Mouse (Mus musculus) midbrain, embryonic 13.5 days (tissue): ENCODE measurements at regions not wholly inside any gene's neighbourhood (a gene's known extent, or its start where the extent isn't known, plus 50 kb on each side); places are given as distances from the start of the nearest gene placed in this dataset.
A peak's percentile ranks its signal among the peaks of the same experiment; 100 is the strongest.

Experiments used
- ATAC-seq: fragments of 200-750 bp; cut with Nextera tagmentation; 2 replicates; pipeline ENCODE4 v1.8.0; 2017; ENCODE audit warnings: mild to moderate bottlenecking, moderate TSS enrichment, moderate library complexity
- H3K27ac ChIP-seq: fragments of 300-500 bp; sonication (generic); 2 replicates; pipeline ENCODE4 v1.5.1; 2015; ENCODE audit warnings: inconsistent platforms, mild to moderate bottlenecking, moderate library complexity
- H3K27me3 ChIP-seq: fragments of 300-500 bp; sonication (generic); 2 replicates; pipeline ENCODE4 v1.6.1; 2015; ENCODE audit warnings: mild to moderate bottlenecking, inconsistent platforms
- H3K36me3 ChIP-seq: fragments of 300-500 bp; sonication (generic); 2 replicates; pipeline ENCODE4 v1.6.1; 2015; ENCODE audit warnings: mild to moderate bottlenecking, inconsistent platforms
- H3K4me1 ChIP-seq: fragments of 300-500 bp; sonication (generic); replicated peaks from 2 replicates; pipeline ENCODE4 v1.6.1; 2015; ENCODE audit warnings: inconsistent platforms
- H3K4me2 ChIP-seq: fragments of 300-500 bp; sonication (generic); replicated peaks from 2 replicates; pipeline ENCODE4 v1.6.1; 2015; ENCODE audit warnings: moderate library complexity, mild to moderate bottlenecking, inconsistent platforms
- H3K4me3 ChIP-seq: fragments of 300-500 bp; sonication (generic); replicated peaks from 2 replicates; pipeline ENCODE4 v1.5.1; 2015; ENCODE audit warnings: mild to moderate bottlenecking, inconsistent platforms
- H3K9ac ChIP-seq: fragments of 300-500 bp; sonication (generic); replicated peaks from 2 replicates; pipeline ENCODE4 v1.6.1; 2015; ENCODE audit warnings: mild to moderate bottlenecking, inconsistent platforms
- H3K9me3 ChIP-seq: fragments of 300-500 bp; sonication (generic); 2 replicates; pipeline ENCODE4 v1.6.1; 2016; ENCODE audit warnings: mild to moderate bottlenecking, inconsistent platforms
- WGBS: fragments of 180-500 bp; shearing (Covaris S2); methylation state at CpG from one replicate; pipeline ENCODE4 v1.1.7; 2015; 5-methylcytosine and 5-hydroxymethylcytosine counted together

- Histone ChIP-seq H3K9ac (no peak overlapping the region), H3K27ac (no peak overlapping the region), H3K4me3 (no peak overlapping the region), H3K27me3 (no peaks in the 10 kb centered on the region), H3K36me3 (no peaks in the 10 kb centered on the region), H3K9me3 (no peaks in the 10 kb centered on the region), H3K4me2 (no peak overlapping the region), H3K4me1 (peaks cover 9% of the 10 kb centered on the region)
- 17% methylated on average over 4 of the region's 4 CpGs for WGBS
- ATAC-seq, result peak; percentile 55
Observed at GRCm38 (mm10) chr13:78717686-78718431, 518.3 kb upstream of the Nr2f1 start.

- ATAC-seq, result no peak
- H3K27me3 ChIP-seq, result no peaks in the 10 kb centered on the region
Observed at GRCm38 (mm10) chr13:78717159-78717558, 517.6 kb upstream of the Nr2f1 start.

GRCm38 (mm10) chr13:78704693-78705092 lies 505.1 kb upstream of the Nr2f1 start:
- Histone ChIP-seq H3K4me1 (no peaks in the 10 kb centered on the region), H3K9me3 (no peaks in the 10 kb centered on the region), H3K36me3 (no peaks in the 10 kb centered on the region), H3K27me3 (no peaks in the 10 kb centered on the region), H3K4me3 (no peak overlapping the region), H3K9ac (no peak overlapping the region), H3K4me2 (no peak overlapping the region), H3K27ac (no peak overlapping the region)
- 97% methylated on average over 1 of the region's 1 CpGs for WGBS
- no peak for ATAC-seq

More at GRCm38 (mm10) chr13:78717159-78717558, 517.6 kb upstream of the Nr2f1 start:
- Histone ChIP-seq H3K4me2 (no peak overlapping the region), H3K9ac (no peak overlapping the region), H3K4me1 (peaks cover 9% of the 10 kb centered on the region), H3K27ac (no peak overlapping the region), H3K4me3 (no peak overlapping the region), H3K9me3 (no peaks in the 10 kb centered on the region), H3K36me3 (no peaks in the 10 kb centered on the region)
- 50% methylated on average over 1 of the region's 1 CpGs for WGBS

GRCm38 (mm10) chr13:78697814-78698519 lies 498.4 kb upstream of the Nr2f1 start:
- Histone ChIP-seq H3K4me2 (no peak overlapping the region), H3K36me3 (no peaks in the 10 kb centered on the region), H3K4me3 (no peak overlapping the region), H3K9me3 (no peaks in the 10 kb centered on the region), H3K27ac (peak overlapping the region; percentile 51; the same call in 1 of the 2 replicates), H3K4me1 (peaks cover 7% of the 10 kb centered on the region), H3K9ac (no peak overlapping the region), H3K27me3 (no peaks in the 10 kb centered on the region)
- peak; percentile 96 for ATAC-seq
- WGBS, result 41% methylated on average over 3 of the region's 3 CpGs

- Histone ChIP-seq H3K4me1 (peaks cover 5% of the 10 kb centered on the region), H3K36me3 (no peaks in the 10 kb centered on the region), H3K4me3 (no peak overlapping the region), H3K27me3 (no peaks in the 10 kb centered on the region), H3K27ac (no peak overlapping the region), H3K9me3 (no peaks in the 10 kb centered on the region), H3K9ac (no peak overlapping the region), H3K4me2 (no peak overlapping the region)
- WGBS, result 28% methylated on average over 4 of the region's 4 CpGs
- ATAC-seq, result peak; percentile 50; the same call in 1 of the 2 replicates
Observed at GRCm38 (mm10) chr13:78679255-78679895, 479.8 kb upstream of the Nr2f1 start.

- peaks cover 5% of the 10 kb centered on the region for H3K4me1 ChIP-seq
- H3K27me3 ChIP-seq, result no peaks in the 10 kb centered on the region
- no peak overlapping the region for H3K4me3 ChIP-seq
- H3K27ac ChIP-seq, result no peak overlapping the region
- H3K9me3 ChIP-seq, result no peaks in the 10 kb centered on the region
- H3K36me3 ChIP-seq, result no peaks in the 10 kb centered on the region
- H3K9ac ChIP-seq, result no peak overlapping the region
- ATAC-seq, result no peak
- no peak overlapping the region for H3K4me2 ChIP-seq
- WGBS, result 28% methylated on average over 7 of the region's 7 CpGs
Observed at GRCm38 (mm10) chr13:78678241-78678640, 478.7 kb upstream of the Nr2f1 start.

- 90% methylated on average over 7 of the region's 7 CpGs for WGBS
- Histone ChIP-seq H3K4me2 (no peak overlapping the region), H3K27me3 (no peaks in the 10 kb centered on the region), H3K36me3 (no peaks in the 10 kb centered on the region), H3K27ac (no peak overlapping the region), H3K9ac (no peak overlapping the region), H3K4me1 (no peaks in the 10 kb centered on the region), H3K9me3 (no peaks in the 10 kb centered on the region), H3K4me3 (no peak overlapping the region)
- ATAC-seq, result no peak
Observed at GRCm38 (mm10) chr13:78658285-78658684, 458.7 kb upstream of the Nr2f1 start.

GRCm38 (mm10) chr13:78656766-78657165 lies 457.2 kb upstream of the Nr2f1 start:
- Histone ChIP-seq H3K36me3 (no peaks in the 10 kb centered on the region), H3K4me1 (no peaks in the 10 kb centered on the region), H3K4me2 (no peak overlapping the region), H3K27ac (no peak overlapping the region), H3K9me3 (no peaks in the 10 kb centered on the region), H3K27me3 (no peaks in the 10 kb centered on the region), H3K9ac (no peak overlapping the region), H3K4me3 (no peak overlapping the region)
- ATAC-seq, result no peak
- WGBS, result 94% methylated on average over 2 of the region's 2 CpGs

- no peak overlapping the region for H3K4me2 ChIP-seq
- 59% methylated on average over 1 of the region's 1 CpGs for WGBS
Observed at GRCm38 (mm10) chr13:78656196-78656595, 456.6 kb upstream of the Nr2f1 start.

GRCm38 (mm10) chr13:78650824-78651223 lies 451.3 kb upstream of the Nr2f1 start:
- H3K27ac ChIP-seq, result no peak overlapping the region

More at GRCm38 (mm10) chr13:78656196-78656595, 456.6 kb upstream of the Nr2f1 start:
- Histone ChIP-seq H3K9me3 (no peaks in the 10 kb centered on the region), H3K36me3 (no peaks in the 10 kb centered on the region), H3K4me1 (no peaks in the 10 kb centered on the region), H3K4me3 (no peak overlapping the region), H3K27ac (no peak overlapping the region), H3K9ac (no peak overlapping the region), H3K27me3 (no peaks in the 10 kb centered on the region)
- no peak for ATAC-seq

GRCm38 (mm10) chr13:78644556-78644955 lies 445.0 kb upstream of the Nr2f1 start:
- H3K27me3 ChIP-seq, result no peaks in the 10 kb centered on the region
- 3% methylated on average over 1 of the region's 1 CpGs for WGBS
- H3K36me3 ChIP-seq, result no peaks in the 10 kb centered on the region
- H3K9me3 ChIP-seq, result no peaks in the 10 kb centered on the region
- no peak overlapping the region for H3K4me2 ChIP-seq
- H3K4me3 ChIP-seq, result no peak overlapping the region
- no peak for ATAC-seq
- H3K27ac ChIP-seq, result no peak overlapping the region
- no peak overlapping the region for H3K9ac ChIP-seq
- peaks cover 16% of the 10 kb centered on the region for H3K4me1 ChIP-seq

More at GRCm38 (mm10) chr13:78650824-78651223, 451.3 kb upstream of the Nr2f1 start:
- H3K9ac ChIP-seq, result no peak overlapping the region
- H3K4me3 ChIP-seq, result no peak overlapping the region
- H3K27me3 ChIP-seq, result no peaks in the 10 kb centered on the region
- no peak for ATAC-seq
- WGBS, result 70% methylated on average over 1 of the region's 1 CpGs
- H3K4me1 ChIP-seq, result no peaks in the 10 kb centered on the region
- H3K36me3 ChIP-seq, result no peaks in the 10 kb centered on the region
- no peaks in the 10 kb centered on the region for H3K9me3 ChIP-seq
- H3K4me2 ChIP-seq, result no peak overlapping the region

- no peak overlapping the region for H3K9ac ChIP-seq
- peaks cover 16% of the 10 kb centered on the region for H3K4me1 ChIP-seq
- no peaks in the 10 kb centered on the region for H3K27me3 ChIP-seq
- H3K36me3 ChIP-seq, result no peaks in the 10 kb centered on the region
- ATAC-seq, result peak; percentile 89
- 0 out of 2 replicates have a peak overlapping the region, but pooled peaks have one; percentile 58 for H3K27ac ChIP-seq
- no peak overlapping the region for H3K4me3 ChIP-seq
- H3K4me2 ChIP-seq, result no peak overlapping the region
- 0% methylated on average over 3 of the region's 3 CpGs for WGBS
- H3K9me3 ChIP-seq, result no peaks in the 10 kb centered on the region
Observed at GRCm38 (mm10) chr13:78643023-78643422, 443.5 kb upstream of the Nr2f1 start.
